Mouse (Mus musculus): Measurements from ENCODE around the gene Tmem161b.
"Not testable (repeated sequence)": the region's sequence is repeated elsewhere in the genome, so short reads cannot be mapped to it uniquely, and the experiment has no call there.

Tmem161b gene

DNA sequence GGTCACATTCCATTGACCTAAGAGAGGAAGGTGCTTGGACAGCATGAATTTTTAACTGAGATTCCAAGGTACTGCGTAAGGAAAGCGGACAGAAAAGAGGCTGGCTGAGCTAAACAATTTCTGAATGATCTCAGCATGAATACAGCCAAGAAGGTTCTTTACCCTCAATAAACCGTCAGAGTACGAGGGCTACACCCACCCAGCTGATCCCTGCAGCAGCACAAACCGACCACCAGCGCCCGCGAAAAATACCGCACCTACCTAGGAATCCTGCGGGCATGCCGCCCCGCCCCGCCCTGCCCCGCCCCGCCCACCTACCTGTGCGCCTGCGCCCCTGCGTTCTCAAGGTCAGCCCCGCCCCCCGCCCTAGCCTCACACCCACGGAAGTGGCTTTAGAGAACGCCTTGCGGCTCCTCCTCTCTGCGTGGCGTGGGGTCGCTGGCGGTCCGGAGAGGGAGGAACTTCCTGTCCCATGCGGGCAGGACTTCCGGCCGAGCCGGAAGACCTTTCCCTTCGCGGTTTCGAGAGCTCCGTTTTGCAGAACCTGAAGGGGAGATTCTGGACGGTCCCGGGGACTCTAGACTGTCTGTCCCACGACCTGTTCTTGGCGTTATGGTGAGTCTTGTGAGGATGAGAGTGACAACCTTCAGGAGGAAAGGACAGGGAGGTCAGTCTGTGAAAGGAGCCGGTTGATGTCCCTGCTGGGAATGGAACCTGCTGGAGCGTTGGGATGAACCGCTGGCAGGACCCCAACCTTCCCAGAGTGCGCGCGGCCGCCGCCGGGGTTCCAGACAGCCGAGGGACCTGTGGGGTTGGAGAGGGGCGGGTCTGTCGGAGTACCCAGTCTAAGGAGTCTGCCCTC, at the start of gene Tmem161b:
Gene Tmem161b (plus strand): TSS at position 477 of the 862 bp plus-strand sequence.
- DNase-seq: peak; percentile 91

DNA sequence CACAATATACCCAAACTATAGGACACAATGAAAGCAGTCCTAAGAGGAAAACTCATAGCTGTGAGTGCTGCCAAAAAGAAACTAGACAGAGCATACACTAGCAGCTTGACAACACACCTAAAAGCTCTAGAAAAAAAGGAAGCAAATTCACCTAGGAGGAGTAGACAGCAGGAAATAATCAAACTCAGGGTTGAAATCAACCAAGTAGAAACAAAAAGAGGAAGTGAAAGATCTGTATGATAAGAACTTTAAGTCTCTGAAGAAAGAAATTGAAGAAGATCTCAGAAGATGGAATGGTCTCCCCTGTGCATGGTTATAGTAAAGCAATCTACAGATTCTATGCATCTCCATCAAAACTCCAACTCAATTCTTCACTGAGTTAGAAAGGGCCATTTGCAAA, 36.3 kb upstream of the Tmem161b start:
- not testable (repeated sequence) for DNase-seq

DNA sequence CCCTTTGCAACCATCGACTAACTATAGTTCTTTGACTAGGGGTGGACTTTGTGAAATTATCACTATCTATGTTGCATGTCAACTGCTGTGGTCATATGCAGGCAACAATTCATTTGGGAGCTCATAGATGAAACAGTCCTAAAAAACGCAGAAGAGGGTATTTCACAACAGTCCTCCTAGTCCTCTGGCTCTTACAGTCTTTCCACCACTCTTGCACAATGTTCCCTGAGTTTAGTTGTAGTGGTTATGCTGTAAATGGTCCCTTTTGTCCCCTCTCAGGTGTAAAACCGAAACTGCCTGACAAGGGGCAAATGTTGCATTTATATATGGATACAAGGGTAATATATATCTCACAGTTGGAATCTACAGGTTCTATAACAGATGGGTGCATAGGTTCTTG, 29.4 kb upstream of the Tmem161b start:
- DNase-seq: no peak

DNA sequence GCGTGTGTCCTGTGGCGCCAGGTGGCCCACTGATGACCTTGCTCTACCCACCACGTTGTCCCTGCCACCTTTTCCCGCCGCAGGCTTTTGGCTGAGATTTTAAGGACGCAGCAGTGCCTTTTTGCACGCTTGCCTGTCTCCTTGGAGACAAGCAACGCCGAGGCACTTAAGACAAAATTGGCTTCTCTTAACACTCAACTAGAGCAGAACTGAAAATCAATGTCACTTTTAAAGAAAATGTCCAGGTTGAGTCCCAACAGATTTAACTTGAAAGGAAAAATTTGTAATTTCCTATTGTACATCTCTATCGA, 541 bp downstream of the Tmem161b start:
- DNase-seq: no peak

DNA sequence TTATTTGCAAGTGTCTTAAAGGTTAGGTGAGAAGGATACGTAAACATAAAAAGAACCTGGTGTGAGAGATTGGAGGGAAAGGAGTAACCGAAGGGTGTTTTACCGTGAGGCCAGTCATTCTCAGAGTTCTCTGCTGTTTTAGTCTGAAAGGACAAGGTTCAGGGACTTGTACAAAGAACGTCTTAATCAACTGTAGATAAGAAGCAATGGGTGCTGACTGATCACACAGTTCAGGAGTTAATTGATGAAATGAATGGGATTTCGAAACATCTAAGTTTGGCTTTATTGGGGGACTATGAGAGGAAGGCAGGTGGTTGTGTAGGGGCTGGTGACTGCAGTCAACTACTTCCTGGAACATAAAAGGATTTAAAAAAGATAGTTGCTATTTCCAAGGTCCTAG, 922 bp downstream of the Tmem161b start:
- DNase-seq: no peak

DNA sequence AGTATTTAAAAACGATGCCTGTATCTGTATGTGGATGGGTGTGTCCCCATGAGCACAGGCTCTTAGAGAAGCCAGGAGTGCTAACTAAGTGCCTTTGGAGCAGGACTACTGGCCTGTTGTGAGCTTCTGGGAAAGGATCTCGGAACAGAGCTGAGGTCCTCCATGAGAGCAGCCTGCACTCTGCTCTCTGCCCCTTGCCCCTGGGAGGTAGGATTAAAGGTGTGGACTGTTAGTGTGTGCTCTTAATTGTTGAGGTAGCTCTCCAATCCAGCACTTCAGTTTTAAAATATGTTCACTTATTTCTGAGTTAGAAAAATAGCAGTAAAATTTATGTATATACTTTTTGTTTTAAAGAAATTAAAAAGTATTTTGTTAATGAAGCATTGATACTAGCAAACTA, 11.9 kb downstream of the Tmem161b start:
- DNase-seq: no peak

DNA sequence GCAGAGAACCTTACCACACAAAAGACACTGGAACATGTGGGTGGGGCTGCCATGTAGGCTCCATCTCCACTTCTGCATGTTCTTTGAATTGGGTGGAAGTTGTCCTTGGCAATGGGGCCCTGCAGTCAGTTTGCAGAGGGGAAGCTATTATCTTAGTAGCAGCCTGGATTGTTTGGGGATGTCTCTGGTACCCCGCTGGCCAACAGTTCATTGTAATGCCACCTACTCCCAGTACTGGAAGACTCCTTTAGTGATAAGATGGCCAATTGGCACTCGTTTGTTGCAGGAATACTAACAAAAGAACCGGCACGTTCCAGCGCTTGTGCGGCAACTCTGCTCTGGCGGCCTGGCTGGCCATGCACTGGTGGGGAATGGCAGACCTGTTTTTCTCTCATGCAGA, 14.7 kb downstream of the Tmem161b start:
- no peak for DNase-seq

DNA sequence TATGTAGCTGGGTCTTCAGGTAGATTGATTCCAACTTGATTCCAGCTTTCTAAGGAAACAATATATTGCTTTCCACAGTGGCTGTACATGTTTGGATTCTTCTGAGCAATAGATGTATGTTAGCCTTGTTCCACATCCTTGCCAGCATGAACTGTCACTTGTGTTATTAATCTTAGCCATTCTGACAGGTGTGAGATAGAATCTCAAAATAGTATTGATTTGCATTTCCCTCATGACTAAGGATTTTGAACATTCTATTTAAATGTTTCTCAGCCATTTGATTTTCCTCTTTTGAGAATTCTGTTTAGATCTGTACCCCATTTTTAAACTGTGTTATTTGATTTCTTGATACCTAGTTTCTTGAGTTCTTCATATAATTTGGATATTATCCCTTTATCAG, 16.1 kb downstream of the Tmem161b start:
- no peak for DNase-seq

DNA sequence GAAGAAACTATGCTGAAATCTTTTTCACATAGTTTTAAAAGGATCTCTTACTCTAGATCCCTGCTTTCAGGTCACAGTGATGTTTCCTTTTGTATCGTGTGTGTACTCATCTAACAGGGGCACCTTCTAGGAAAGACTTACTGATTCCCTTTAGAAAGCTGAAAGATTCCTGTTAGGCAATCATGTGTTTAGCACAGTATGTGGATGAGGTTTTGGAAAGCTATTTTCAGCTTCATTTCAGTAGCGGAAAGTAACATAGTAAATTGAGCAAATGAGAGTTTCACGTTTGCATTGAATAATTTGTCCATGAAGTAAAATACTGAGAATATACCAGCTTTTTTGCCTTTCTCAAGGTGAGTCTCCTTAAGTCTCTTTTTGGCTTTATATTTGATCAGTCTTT, 26.0 kb downstream of the Tmem161b start:
- no peak for DNase-seq

DNA sequence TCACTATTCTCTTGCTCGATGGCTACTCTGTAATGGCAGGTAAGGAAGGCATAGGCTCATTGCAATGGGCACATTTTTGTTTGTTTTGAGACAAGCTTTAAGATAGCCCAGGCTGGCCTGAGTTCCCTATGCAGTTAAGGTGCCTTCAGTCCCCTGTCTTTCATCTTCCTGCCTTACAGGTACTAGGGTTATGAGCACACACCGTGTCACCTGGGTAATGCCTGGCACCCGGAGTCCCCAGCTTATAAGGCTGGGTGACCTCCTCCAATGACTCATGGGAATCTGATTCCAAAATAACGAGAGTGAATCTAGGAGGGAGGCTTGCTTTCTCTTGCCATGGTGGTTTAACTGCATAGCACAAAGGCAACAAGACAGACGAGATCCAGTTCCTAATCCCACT, 29.2 kb downstream of the Tmem161b start:
- DNase-seq: no peak

DNA sequence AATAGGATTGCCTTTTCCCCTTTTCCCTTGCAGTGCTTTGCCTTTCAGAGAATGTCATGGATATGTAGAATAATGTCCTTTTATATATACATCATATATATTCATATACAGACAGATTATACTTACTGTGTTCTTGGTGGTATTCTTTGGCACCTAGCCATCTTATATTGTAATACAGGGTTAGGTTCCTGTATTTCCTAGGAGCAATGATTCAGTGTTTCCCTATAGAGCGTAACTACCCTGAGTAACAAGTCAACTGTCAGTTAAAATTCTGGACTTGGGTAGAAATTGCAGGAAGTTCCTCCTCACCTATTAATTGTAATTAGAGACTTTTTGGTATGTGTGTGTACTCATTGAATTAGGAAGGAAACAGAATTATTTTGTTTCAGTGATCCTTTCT, 33.0 kb downstream of the Tmem161b start:
- no peak for DNase-seq

DNA sequence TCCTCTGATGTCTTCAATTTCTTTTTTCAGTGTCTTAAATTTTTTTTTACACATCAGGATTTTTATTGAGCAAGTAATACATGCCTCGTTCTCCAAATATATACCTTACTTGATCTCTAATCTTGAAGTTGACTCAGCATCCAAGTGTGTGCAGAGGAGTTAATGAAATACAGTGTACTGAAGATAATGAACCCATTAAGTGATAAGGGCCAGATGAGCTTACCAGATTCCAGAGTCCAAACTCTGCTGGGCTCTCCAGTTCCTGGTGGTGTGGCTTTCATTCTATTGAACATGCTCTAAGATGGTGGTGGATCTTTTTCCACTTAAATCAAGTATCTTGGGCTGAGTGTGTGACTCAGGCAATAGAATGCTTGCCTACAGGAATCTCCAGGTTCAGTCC, 42.3 kb downstream of the Tmem161b start:
- DNase-seq: not testable (repeated sequence)

DNA sequence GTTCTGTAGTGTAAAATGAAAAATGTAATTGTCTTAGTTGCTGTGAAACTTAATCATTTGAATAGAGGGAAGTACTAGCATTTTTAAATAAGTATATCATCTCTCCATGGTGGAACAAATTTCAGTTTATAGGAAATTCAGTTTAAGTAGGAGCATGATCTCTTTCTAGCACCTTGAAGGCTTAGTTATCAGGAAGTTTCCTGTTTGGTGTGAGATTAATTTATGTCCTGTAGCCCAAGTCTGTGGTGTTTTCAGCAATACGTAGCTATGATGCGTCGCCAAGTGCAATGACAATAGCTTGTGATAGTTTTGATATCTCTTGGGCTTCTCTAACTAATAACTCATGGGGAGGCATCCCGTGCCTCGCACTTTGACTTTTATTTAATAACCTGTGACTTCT, 54.1 kb downstream of the Tmem161b start:
- DNase-seq: no peak

DNA sequence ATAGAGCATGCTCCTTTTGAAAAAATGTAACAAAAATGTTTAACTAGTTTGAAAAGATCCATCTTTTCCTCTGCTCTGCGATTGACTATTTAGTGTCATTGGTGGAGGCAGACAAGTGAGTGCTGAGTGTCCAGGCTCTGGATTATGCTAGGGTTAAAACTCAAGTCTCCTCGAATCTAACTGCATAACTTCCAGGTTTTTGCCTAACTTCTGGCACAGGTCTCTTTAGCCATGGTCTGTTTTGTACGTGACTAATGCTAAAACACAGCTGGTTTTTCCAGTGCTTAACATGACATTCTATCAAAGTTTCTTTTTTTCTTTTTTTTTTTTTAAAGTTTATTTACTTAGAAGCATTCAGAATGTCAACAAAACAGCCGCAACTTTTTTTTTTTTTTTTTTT, 58.3 kb downstream of the Tmem161b start:
- no peak for DNase-seq

DNA sequence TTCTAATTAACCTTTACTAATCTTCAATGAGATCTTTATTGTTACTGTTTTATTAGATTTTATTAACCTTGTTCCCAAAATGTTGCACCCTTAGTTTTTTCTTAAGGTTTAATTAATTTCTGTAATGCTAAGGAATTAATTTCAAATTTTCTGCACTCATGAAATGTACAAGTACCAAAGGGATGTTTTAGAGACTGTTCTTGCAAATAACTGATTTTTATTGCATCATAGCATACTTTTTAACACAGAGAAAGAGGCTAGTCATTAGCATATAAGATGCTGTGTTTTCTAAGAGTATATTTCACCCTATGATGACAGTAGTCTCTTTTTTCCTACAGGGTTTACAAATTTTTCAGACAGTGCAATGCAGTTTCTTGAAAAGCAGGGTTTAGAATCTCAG, 60.9 kb downstream of the Tmem161b start:
- DNase-seq: no peak

DNA sequence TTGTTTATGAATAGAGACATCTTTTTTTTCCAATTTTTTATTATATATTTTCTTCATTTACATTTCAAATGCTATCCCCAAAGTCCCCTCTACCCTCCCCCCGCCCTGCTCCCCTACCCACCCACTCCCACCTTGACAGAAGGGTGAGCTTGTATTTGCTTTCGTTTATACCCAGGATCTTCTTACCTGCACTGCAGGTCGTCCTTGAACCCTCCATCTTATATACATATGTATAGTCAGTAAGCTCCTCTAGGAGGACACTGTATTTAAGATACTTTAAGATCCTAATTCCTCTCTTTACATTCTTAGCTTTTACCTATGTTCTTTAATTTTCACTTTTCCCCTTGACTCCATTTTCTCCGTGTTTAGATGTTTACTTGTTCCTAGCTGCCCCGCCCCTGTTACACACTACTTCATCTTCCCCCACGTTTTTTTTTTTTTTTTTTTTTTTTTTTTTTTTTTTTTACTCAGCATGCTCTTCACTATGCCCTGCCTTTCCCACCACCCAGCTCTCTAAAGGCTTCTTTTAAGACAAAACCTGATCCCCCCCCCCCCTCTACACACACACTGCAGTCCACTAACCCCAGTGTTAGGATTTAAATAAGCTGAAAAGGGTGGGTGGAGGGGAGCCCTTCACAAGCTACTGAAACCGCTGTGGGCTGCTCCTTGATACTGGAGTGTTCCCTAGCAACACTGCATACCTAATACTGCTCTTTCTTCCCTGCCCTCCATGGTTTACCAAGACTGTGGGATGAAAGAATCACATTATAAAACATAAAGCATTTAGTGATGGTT, 62.9 kb downstream of the Tmem161b start:
- DNase-seq: no peak

DNA sequence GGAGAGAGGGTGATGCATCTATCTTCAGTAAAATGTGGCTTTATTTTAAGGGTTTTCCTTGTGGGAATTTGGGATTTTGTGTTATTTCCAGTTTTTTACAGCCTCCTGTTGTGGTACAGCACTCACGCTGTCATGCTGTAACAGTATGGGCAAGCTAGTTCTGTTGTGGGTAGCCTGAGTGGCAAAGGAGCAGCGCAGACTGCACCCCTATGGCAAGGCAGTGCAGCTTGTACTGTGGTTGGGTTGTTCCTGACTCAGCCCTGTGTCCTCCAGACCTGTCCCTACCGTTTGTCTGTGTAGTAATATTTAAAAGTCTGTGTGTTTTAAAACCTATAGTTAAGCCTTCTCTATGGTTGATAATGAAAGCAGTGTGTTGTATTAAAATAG, 63.5 kb downstream of the Tmem161b start:
- no peak for DNase-seq

DNA sequence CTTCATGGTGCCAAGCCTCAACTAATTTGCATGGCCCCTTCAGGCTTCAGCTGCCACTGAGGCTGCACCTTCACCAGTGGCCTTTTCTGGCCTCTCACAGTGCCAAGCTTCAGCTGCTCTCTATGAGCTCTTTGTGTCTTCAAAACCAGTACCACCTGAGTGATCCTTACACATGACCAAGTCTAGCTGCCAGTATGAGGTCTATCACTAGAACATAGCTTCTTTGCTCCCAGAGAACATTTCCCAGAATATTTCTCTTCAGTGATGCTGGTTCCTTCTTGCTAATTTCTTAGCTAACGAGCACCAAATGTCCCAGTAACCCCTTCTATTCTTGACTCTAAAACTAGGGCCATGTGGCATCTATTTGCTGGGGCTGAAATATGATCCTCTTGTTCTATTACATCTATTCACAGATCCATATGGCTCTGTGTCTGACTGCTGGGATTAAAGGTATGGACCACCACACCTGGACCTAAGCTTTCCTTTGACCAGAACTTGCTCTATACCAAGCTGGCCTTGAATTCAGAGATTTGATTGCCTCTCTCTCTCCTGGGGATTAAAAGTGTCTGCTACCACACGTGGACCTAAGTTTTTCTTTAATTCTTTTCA, 77.5 kb downstream of the Tmem161b start:
- no peak for DNase-seq

DNA sequence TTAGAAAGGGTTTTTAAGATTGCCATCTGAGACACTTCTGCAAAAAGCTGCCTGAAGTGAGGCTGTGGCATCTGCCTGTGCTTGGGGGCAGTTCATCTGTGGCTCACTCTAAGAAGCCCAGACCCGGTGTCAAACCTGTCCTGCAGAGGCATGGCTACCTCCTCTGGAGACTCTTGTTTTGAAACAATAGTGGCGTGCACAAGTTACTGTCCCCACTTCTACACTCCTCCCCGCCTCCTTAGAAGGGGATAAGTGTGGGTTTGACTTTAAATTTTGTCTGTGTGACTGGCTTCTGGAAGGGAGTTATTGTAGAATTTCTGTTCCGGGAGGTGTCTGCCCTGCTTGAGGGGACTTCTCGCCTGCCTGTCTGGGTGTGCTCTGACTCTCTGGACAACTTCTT, 121.2 kb downstream of the Tmem161b start:
- no peak for DNase-seq

DNA sequence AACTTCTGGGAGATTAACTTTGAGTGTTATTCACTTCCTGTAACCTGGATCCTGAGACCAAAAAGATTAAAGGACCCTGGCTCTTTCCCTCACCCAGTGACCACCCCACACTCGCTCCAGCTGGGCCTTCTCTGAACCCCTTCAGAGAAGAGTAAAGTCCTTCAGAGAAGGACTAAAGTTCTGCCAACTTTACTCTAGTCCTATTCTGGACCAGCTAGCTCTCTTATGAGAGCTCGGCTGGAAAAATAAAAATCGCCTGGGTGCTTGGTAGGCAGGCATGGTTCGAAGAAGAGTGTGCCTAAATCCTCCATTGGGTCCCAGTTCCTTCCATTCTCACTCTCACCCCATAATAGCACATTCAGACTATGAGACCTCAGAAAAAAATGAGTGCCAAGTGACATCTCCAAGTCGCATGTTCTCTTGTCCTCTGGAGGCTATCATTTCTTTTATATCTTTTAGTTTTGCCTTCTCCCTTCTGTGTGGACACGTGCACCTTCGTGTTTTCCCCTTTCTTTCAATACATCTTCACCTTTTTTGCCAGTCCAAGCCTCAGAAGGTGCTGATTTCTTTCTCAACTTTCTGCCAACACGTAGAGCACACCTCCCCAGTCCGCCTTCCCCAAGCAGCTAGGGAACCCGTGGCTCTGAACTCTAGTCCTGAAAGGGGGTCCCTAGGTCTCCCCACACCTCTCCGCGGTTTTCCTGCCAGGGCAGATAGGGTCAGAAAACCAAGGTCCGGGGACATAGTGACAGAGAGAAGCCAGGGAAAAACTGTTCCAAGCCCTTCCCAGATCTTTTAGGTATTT, 121.8 kb downstream of the Tmem161b start:
- peak; percentile 21 for DNase-seq

DNA sequence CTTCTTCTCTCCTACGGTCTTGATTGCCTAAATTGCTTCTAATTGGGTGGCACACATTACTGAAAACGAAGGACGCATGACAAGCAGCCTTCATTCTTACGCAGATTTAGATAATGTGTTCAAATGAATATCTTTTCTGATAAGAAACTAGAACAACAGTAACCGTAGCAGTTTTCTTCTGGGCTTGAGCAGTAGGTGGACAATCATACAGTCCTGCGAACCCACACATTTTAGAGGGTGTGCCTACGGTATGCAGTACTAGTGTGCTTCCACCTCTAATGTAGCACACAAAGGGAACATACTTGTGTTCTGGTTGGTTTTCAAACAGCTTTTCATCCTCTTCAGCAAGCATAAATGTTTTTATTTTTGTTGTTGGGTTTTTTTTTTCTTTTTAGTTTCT, 122.6 kb downstream of the Tmem161b start:
- DNase-seq: peak; percentile 43

DNA sequence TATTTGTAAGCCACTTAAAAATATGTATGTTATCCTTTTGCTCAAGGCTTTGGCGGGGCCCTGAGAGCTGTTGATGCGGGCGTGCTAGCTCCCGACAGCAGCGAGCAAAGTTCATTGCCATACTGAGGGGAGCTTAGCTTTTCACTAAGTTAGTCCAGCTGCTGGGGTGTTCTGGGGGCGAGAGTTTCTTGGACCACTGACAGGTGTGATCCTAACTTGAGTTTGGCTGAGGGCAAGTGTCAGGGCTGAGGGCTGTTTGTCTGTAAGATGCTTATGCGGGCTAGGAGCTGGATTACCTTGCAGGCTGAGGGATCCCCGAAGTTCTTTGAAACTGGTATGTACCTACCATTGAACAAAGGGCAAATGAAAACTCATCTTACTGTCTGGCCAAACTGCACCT, 123.0 kb downstream of the Tmem161b start:
- peak; percentile 30 for DNase-seq

Data from cerebellum, adult 9-10 months (tissue).